Mouse (Mus musculus) CH12F3 (cell line): ENCODE data around the gene Mycbp.

ENCODE experiments used
- in situ Hi-C: fragments of 300-500 bp; cut with MboI; formaldehyde crosslinking; loops from 2 replicates; pipeline ENCODE4 v1.14.3; 2020; ENCODE audit warnings: low sequenced_read_pairs

Gene Mycbp

DNA sequence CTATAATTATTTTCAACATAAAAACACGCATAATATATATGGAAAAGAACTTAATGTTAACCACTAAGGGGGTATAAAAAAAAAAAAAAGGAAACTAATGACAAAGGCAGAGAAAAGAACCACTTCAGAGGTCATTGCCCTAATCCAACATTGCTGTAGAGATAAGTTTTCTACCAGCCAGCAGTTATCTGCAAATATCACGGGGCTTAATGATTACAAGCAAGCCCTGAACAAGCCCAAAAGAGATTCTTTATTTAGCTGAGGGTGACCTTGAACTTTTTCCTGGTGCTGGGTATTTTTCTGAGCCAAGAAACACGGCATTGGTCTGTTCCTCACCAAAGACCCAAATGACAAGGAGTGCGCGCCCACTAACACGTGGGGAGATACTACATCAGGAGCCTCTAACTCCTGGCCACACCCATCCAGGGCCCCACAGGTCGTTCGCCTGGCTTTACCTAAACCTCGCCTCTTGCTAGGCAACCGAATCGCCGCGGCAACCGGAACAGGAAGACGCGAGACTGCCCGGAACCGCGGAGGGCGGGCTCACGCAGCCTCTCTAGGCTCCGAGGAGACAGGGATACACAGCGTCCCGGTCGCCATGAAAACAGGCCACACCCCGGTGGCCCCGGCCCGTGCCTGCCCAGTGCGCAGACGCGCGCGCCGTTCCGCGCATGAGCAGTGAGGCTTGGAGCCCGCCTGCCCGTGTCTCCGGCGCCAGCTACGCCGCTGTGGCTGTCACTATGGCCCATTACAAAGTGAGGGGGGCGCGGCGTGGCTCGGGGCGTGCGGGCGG lies at the start of gene Mycbp:
Gene Mycbp (plus strand): TSS at position 500 of the 793 bp plus-strand sequence.
- in situ Hi-C loops, result no loop called here

DNA sequence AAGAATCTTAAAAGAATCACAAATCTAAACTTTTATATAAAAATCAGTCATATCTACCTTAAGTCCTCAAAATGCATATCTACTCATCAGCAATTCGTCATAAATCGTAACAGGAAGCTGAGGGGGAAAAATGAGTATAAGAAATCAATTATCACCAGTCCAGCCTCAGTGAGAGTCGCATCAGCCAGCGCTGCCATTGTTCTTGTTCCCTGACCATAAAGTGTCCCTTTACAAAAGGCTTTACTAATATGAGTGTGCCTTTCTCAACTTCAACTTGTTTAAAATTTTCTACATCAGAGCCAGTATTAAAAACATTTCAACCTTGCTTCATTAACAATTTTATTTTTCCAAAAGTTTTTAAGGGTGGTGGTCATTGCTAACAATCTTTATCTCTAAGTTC lies 47.7 kb upstream of the Mycbp start:
- in situ Hi-C loops, result no loop called here

- in situ Hi-C loops, result no loop called here
Measured at GRCm38 (mm10) chr4:123858090-123858489, 46.5 kb upstream of the Mycbp start.

DNA sequence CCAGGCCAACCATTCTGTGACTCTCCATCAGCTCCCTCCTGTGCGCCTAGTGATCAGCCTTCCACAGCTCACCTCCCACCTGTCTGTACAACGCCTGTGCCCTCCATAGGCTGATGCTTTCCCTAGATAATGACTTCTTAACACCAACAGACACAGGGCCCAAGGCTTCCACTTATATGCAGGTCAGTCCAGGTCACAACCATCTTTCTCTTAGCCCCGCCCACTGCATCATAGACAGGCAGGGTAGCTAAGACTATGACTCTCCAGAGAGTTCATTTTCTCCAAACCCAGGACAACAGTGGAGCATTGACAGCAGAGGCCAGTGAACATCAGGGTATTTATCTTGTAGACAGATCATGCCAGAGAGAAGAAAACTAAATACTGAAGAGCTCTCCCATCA lies 45.3 kb upstream of the Mycbp start, which contains the start of gene 4933427I04Rik:
Gene 4933427I04Rik (plus strand): TSS at position 301 of the 400 bp plus-strand sequence.
- in situ Hi-C loops, result no loop called here

DNA sequence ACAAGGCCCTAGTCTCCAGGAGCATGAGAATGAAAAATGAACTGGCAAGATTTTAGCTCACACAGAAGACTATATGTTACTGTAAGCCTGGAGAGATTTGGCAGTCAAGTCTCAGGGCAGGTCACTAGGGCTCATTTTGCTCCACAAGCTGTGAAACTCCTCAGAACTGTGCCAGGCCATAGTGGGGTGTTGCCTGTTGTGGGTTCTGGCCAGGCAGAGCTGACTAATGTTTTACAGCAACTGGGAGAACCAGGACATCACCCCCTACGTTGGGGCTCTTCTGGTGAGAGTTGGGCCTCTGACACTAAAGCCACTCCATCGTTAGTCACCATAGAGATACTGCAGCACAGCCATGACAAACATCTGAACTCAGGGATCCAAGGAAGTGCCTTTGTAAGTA lies 44.8 kb upstream of the Mycbp start:
- in situ Hi-C loops, result no loop called here

GRCm38 (mm10) chr4:123860621-123861020 lies 44.0 kb upstream of the Mycbp start:
- in situ Hi-C loops, result no loop called here

GRCm38 (mm10) chr4:123893726-123894125 lies 10.9 kb upstream of the Mycbp start:
- in situ Hi-C loops, result no loop called here

GRCm38 (mm10) chr4:123894295-123894694 lies 10.3 kb upstream of the Mycbp start:
- in situ Hi-C loops, result no loop called here

DNA sequence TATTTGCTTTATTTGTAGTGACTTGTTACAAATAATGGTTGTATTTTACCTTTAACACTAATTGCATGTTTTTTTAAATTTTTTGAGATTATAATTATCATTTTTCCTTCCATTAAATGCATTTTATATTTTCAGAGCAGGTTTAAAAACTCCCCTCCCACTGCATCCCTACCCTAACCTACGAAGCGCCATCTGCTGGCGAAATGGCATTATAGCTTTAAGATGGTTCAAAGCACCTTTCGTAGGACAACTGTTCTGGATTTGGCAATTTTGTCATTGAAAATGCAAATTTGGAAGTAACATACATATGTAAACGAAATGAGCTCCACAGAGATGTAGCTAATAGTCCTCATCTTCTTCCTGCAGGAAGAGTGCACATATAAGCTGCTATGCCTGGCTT lies 5.9 kb upstream of the Mycbp start:
- in situ Hi-C loops, result no loop called here

- in situ Hi-C loops, result no loop called here
Measured at GRCm38 (mm10) chr4:123903432-123903831, 1.2 kb upstream of the Mycbp start.

DNA sequence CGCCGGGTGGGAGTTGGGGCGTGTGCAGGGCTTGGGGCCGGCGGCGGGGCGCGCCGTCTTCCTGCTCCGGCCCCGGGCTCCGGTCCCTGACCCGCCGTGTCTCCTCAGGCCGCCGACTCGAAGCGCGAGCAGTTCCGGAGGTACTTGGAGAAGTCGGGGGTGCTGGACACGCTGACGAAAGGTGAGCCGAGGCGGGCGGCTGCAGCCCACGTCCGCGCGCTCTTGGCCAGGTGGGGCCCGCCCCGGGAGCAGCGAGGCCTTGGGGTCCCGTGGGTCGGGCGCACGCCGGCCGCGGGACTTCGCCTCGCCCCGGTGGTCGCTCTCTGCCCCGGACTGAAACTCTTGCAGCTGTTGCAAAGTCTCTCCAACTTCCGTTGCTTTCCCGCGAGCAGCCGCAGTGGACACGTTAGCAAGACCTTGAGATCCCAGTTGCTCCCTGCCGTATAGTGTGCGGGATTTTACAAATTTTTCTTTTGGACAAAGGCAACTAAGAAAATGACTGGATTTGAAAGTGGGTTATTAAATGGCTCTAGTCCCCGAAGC lies 565 bp downstream of the Mycbp start:
- in situ Hi-C loops, result no loop called here

- in situ Hi-C loops, result no loop called here
Measured at GRCm38 (mm10) chr4:123911503-123911902, 6.9 kb downstream of the Mycbp start.

- in situ Hi-C loops, result no loop called here
Measured at GRCm38 (mm10) chr4:123912431-123912830, 7.8 kb downstream of the Mycbp start.

DNA sequence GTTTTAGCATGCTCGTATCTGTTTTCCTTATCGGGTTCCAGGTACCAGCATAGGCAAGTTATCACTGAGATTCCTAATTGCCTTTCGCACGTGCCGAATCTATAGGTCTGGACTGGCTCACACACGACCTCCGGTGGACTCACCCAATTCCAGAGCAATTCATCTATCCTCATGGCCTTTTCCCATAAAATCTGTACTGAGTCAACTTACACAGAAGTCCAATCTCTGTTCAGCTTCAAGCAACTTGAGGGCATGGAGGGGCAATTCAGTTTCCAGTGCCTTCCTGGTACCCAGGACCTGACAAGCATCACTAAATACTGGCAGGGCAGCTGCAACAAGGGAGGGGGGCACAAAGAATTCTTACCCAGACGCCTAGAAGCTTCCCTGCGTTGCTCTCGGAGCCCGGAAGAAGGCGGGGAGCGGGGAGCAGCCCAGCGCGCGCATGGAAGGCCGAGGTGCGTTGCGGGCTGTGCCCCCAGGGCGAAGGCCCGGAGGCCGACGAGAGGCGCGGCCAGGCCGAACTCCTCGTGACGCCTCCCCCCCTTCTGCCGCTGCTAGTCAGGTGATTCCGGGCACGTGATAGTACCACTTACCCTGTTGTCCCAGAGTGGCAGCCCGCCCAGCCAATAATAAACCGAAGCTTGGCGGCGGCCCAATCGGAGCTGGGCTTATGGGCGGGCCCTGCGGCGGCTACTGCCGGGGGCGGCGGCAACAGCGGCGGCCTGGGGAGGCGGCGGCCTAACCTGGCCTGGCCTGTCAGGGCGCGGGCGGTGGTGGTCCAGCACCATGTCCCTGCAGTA lies 12.3 kb downstream of the Mycbp start, which contains the start of gene Rragc:
Gene Rragc (plus strand): TSS at position 699 of the 800 bp plus-strand sequence.
- in situ Hi-C loops, result no loop called here

- in situ Hi-C loops, result no loop called here
Measured at GRCm38 (mm10) chr4:123917548-123918140, 13.0 kb downstream of the Mycbp start, which contains the start of gene 4930535I16Rik. TSS of gene 4930535I16Rik (minus strand) at chr4:123918022.

DNA sequence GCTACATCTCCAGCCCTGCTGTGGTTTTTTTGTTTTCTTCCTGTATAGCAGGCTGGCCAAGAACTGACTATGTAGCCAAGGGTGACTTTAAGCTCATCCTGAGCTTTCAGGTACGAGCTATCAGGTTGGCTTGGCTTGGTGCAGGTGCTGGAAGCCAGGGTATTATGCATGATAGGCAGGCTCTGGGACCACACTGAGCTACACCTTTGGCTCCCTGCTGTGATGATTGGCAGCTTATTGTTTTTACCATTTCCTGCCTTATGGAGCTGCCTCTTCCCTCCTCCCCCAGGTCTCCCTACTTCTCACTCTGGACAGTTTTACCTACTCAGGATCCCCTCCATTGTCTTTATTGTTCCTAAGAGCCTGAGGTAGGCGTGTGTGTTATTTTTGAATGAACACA lies 14.2 kb downstream of the Mycbp start:
- in situ Hi-C loops, result no loop called here

DNA sequence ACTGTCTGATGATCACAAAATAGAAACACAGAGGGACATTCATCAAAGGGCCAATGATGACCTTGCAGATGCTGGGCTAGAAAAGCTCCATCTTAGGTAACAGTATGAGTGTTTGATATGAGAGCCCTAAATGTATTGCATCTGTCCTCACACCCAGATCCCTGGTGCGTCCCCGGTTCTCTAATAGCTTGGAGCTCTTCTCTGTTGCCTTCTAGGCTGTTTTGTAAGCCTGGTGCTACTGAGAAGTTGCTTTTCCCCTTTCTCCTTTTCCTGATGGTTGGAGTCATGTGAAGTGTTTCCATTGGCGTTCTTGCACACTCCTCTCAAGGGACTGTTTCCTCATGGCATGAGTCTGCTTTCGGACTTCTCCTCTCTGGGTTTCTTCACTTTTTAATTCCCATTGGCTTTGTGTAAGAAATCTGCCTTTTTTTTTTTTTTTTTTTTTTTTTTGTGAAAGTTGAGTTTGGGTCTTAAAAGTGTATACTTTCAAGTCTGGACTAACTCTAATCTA lies 16.5 kb downstream of the Mycbp start:
- in situ Hi-C loops, result no loop called here

DNA sequence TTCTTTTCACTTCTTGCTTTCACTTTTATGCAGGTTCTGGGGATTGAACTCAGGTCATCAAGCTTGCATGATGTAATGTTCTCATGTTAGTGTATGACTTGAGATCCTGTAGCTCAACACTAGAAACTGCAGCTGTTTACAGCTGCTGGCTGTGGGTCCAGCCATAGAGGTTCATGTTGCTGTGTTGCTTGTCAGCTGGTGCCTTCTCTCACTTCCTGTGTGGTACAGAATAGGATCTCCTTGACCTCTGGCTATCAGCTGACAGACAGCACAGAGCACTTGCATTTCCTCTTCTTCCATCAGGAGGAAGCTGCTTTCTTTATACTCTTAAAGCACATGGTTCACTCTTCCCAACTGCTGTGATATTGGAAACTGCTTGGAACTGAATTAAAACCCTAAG lies 23.3 kb downstream of the Mycbp start:
- in situ Hi-C loops, result no loop called here

GRCm38 (mm10) chr4:123929994-123930393 lies 25.4 kb downstream of the Mycbp start:
- in situ Hi-C loops, result no loop called here

DNA sequence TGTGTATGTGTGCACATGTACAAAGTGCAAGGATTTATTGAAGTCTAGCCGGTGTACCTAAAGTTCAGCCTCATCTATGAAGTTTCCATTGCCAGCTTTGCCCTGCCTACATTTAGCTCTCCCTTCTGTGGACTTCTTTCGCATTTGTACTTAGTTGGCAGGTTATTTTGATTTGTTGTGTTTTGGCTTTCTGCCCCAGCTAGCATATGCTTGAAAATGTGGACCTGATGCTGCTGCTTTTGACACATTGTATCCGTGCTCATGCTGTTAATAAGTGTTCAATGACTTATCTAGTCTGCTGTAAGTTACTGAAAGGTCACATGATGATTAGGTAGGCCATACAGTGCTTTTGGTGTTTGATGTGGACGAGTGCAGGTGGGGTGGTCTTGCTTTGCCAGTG lies 29.7 kb downstream of the Mycbp start:
- in situ Hi-C loops, result no loop called here

DNA sequence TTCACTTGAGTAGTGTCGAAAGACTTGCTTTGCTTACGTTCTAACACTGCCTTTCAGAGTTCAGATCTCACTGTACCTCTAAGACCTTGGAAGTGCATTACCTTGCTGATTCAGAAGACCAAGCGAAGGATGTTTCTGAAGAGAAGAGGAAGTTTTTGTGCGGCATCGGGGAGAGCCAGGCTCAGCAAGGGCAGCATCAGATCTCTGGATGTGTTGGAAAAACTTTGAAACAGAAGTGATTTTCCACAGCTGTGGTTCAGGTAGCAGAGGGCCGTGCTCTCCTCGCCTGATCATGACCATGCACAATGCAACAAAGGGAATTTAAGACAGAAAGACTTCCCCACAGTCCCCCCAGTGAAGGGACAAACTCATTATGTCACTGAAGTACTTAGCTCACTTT lies 31.4 kb downstream of the Mycbp start:
- in situ Hi-C loops, result no loop called here
